Mouse (Mus musculus) spleen, embryonic (tissue): ENCODE results near the gene 4931409K22Rik.

Experiments
- CTCF ChIA-PET: fragments of 350-600 bp; sonication (Branson Sonifier 250); formaldehyde crosslinking; loops from one replicate; lab custom pipeline; 2022; lab: Charles Lee

The 4931409K22Rik gene

GRCm38 (mm10) chr5:24502786-24503185, 53.8 kb downstream of the 4931409K22Rik start:
- CTCF ChIA-PET, result no interaction called here

DNA sequence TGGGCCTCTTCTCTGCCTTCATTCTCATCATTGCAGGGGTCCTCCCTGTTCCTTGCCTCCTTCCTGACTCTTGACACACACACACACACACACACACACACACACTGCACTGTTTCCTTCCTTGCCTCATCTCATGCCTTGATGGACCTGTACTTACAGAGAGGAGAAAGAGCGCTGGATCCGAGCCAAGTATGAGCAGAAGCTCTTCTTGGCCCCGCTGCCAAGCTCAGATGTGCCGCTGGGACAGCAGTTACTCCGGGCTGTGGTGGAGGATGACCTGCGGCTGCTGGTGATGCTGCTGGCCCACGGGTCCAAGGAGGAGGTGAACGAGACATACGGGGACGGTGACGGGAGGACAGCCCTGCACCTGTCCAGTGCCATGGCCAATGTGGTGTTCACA, 55.8 kb downstream of the 4931409K22Rik start:
- CTCF ChIA-PET, result no interaction called here

- CTCF ChIA-PET, result no interaction called here
Observed at GRCm38 (mm10) chr5:24499113-24499512, 57.5 kb downstream of the 4931409K22Rik start.

DNA sequence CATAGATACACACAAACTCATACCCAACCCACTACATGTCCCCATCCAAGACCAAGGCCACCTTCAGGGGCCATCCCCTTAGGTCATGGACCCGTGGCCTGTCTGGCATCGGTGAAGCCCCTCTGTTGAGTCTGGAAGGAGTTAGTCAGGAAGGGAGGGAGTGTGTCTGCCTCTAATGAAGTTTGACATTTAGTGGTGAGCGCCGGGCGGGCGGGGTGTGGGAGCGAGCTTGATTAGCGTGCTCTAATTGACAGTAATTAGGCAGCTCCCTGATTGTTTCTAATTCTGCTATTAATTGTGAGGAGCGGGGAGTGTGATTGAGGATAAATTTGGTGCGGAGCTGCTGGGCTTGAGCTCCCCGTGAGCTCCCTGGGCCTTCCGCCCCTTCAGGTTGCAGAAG, 59.1 kb downstream of the 4931409K22Rik start:
- CTCF ChIA-PET, result interaction anchor here (0.6 kb wide), 1 partner anchor 291 kb away, joined by 3 read pairs; no protein-coding TSS in a partner anchor

GRCm38 (mm10) chr5:24496756-24497155, 59.9 kb downstream of the 4931409K22Rik start:
- CTCF ChIA-PET, result no interaction called here

DNA sequence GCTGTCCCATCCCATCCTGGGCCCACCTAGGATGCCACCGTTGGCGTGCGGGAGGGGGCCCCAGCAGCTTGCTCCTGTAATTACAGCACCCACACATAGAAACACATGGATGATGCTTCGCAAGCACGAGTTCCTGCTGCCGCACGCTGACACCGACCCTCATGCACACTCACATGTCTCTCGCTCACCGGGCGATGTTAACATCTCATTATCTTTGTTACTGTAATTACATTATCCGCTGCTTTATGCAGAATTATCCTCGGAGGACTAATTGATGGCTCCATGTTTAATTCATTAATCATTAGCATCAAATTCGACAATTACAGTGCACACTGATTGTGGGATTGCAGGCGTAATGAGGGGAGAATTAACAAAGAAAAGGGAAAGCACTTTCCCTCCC, 61.6 kb downstream of the 4931409K22Rik start:
- CTCF ChIA-PET, result no interaction called here
